Mouse (Mus musculus) cerebellum, adult 2 months (tissue): ENCODE results near the gene Fam3c.

Experiments used
- CTCF ChIP-seq: fragments of 200-500 bp; IDR thresholded peaks from 2 replicates; pipeline ENCODE4 v1.5.1; 2011; ENCODE audit warnings: low read depth, mild to moderate bottlenecking, control low read depth, low read length, moderate library complexity, borderline replicate concordance; ENCODE audit not compliant: insufficient read depth
- POLR2A ChIP-seq: fragments of 200-500 bp; IDR thresholded peaks from 2 replicates; pipeline ENCODE4 v1.6.1; 2011; ENCODE audit warnings: low read length, control low read depth, borderline replicate concordance; ENCODE audit not compliant: insufficient read depth

GRCm38 (mm10) chr6:22325364-22326072 lies 30.5 kb downstream of the Fam3c start:
- TF ChIP-seq CTCF, result peak; percentile 92
- no peak for TF ChIP-seq POLR2A
